8 mouse cellular contexts compared by ENCODE assay signal in genomic region chr7:24298973-24299708, GRCm38 (mm10). TPM values are rescaled to one million over a fixed set of nuclear protein-coding genes. Genes with fewer than 3 reads are reported as not detected.
DNase-seq lines count a peak whose midpoint lies in the region; ATAC-seq and TF ChIP-seq lines count a peak whose summit lies in the region.

No protein-coding gene starts in this region.

- H3K4me3 ChIP-seq in embryonic facial prominence, embryonic 13.5 days = peak overlapping the region; percentile 70
- peak overlapping the region; percentile 61 for H3K4me3 ChIP-seq in limb, embryonic 11.5 days (ENCODE audit: low read depth, low read length)
- H3K4me3 ChIP-seq in midbrain, embryonic 13.5 days (replicated peaks) = peak overlapping the region; percentile 73
- peak overlapping the region; percentile 98 for H3K4me3 ChIP-seq in small intestine, adult 2 months (ENCODE audit: low read depth, low read length)

- peak; percentile 88 for ATAC-seq in embryonic facial prominence, embryonic 13.5 days (ENCODE audit: insufficient number of reproducible peaks, insufficient read depth, low FRiP score, low TSS enrichment, low read depth)
- ATAC-seq in limb, embryonic 11.5 days (ENCODE audit: insufficient number of reproducible peaks, low FRiP score, low TSS enrichment, low read depth) = peak; percentile 86
- ATAC-seq in midbrain, embryonic 13.5 days = peak; percentile 88

- peak; percentile 87 for DNase-seq in 416B (ENCODE audit: low read depth)
- peak; percentile 27 to 50 for DNase-seq in adrenal gland, postnatal 4 days (ENCODE audit: low spot score in 2 of 2)
- peak; percentile 74 to 83 for DNase-seq in heart, adult 18-20 months
- DNase-seq in kidney, adult 18-20 months = peak; percentile 78
- DNase-seq in limb, embryonic 11.5 days (ENCODE audit: low spot score) = peak; percentile 91

- no peak for TF ChIP-seq POLR2A in small intestine, adult 2 months (IDR thresholded peaks at IDR 0.05; ENCODE audit: low read depth, low read length)

- WGBS in embryonic facial prominence, embryonic 13.5 days = under 1% methylated on average over 47 of the region's 47 CpGs
- WGBS in limb, embryonic 11.5 days = under 1% methylated on average over 46 of the region's 47 CpGs
- WGBS in midbrain, embryonic 13.5 days = under 1% methylated on average over 46 of the region's 47 CpGs
- under 1% methylated on average over 43 of the region's 47 CpGs for WGBS in small intestine, adult 2 months

- peaks cover 11% of the 10 kb centered on the region for H3K4me1 ChIP-seq in embryonic facial prominence, embryonic 13.5 days
- no peaks in the 10 kb centered on the region for H3K4me1 ChIP-seq in limb, embryonic 11.5 days (ENCODE audit: control insufficient read depth, insufficient read depth, low read length)
- H3K4me1 ChIP-seq in midbrain, embryonic 13.5 days (replicated peaks) = peaks cover 27% of the 10 kb centered on the region
- H3K4me1 ChIP-seq in small intestine, adult 2 months (ENCODE audit: control insufficient read depth, insufficient read depth, insufficient read length, low read length) = peaks cover 4% of the 10 kb centered on the region; the same call in 1 of the 2 replicates

- H3K9ac ChIP-seq in embryonic facial prominence, embryonic 13.5 days = peak overlapping the region; percentile 85
- H3K9ac ChIP-seq in limb, embryonic 11.5 days (ENCODE audit: low read length) = peak overlapping the region; percentile 80
- H3K9ac ChIP-seq in midbrain, embryonic 13.5 days (replicated peaks) = peak overlapping the region; percentile 88

- peak overlapping the region; percentile 88 for H3K4me2 ChIP-seq in embryonic facial prominence, embryonic 13.5 days
- H3K4me2 ChIP-seq in limb, embryonic 11.5 days (ENCODE audit: low read depth, severe bottlenecking) = peak overlapping the region; percentile 84
- H3K4me2 ChIP-seq in midbrain, embryonic 13.5 days (replicated peaks) = peak overlapping the region; percentile 72

- H3K27ac ChIP-seq in embryonic facial prominence, embryonic 13.5 days = peak overlapping the region; percentile 98
- peak overlapping the region; percentile 91 for H3K27ac ChIP-seq in limb, embryonic 11.5 days (replicated peaks; ENCODE audit: low read depth, low read length)
- peak overlapping the region; percentile 94 for H3K27ac ChIP-seq in midbrain, embryonic 13.5 days
- no peak overlapping the region for H3K27ac ChIP-seq in small intestine, adult 2 months (ENCODE audit: insufficient read depth, low read depth, low read length)

- H3K27me3 ChIP-seq in embryonic facial prominence, embryonic 13.5 days = no peaks in the 10 kb centered on the region
- no peaks in the 10 kb centered on the region for H3K27me3 ChIP-seq in limb, embryonic 11.5 days (ENCODE audit: control insufficient read depth, insufficient read depth, low read length)
- H3K27me3 ChIP-seq in midbrain, embryonic 13.5 days = no peaks in the 10 kb centered on the region
- H3K27me3 ChIP-seq in small intestine, adult 2 months (ENCODE audit: control insufficient read depth, insufficient read depth, low read length) = no peaks in the 10 kb centered on the region

- peak; percentile 40; the same call in 1 of the 2 replicates for TF ChIP-seq CTCF in small intestine, adult 2 months (IDR thresholded peaks at IDR 0.05; ENCODE audit: extremely low read depth, insufficient read length, insufficient replicate concordance, low read depth, low read length)

- no peaks in the 10 kb centered on the region for H3K9me3 ChIP-seq in embryonic facial prominence, embryonic 13.5 days
- H3K9me3 ChIP-seq in limb, embryonic 11.5 days (ENCODE audit: control insufficient read depth, low read length) = peaks cover 3% of the 10 kb centered on the region; the same call in 1 of the 2 replicates
- H3K9me3 ChIP-seq in midbrain, embryonic 13.5 days = no peaks in the 10 kb centered on the region

- peaks cover 57% of the 10 kb centered on the region for H3K36me3 ChIP-seq in embryonic facial prominence, embryonic 13.5 days
- peaks cover 7% of the 10 kb centered on the region; the same call in 1 of the 2 replicates for H3K36me3 ChIP-seq in limb, embryonic 11.5 days (ENCODE audit: control insufficient read depth, insufficient read depth, low read length)
- H3K36me3 ChIP-seq in midbrain, embryonic 13.5 days = peaks cover 56% of the 10 kb centered on the region
- H3K36me3 ChIP-seq in small intestine, adult 2 months (ENCODE audit: control insufficient read depth, insufficient read depth, low read length) = peaks cover 5% of the 10 kb centered on the region

RNA-seq across cellular contexts. Expression of gene Zfp61, which starts 1.9 kb away (rescaled TPM):
- total RNA-seq in adrenal gland, postnatal 4 days (2021) = 10 to 100 TPM; 18.3 to 19.5 TPM
- polyA plus RNA-seq in embryonic facial prominence, embryonic 13.5 days (2015; fragmentation: Nextera tagmentation; extraction: Ambion mirVana) = 53.8 and 58.5 TPM in 2 replicates
- total RNA-seq in heart, adult 18-20 months (2021) = 1 to 10 TPM; 2.2 to 2.6 TPM
- polyA plus RNA-seq in limb, embryonic 11.5 days (2014; fragmentation: Nextera tagmentation; extraction: Ambion mirVana) = 50.1 and 51.2 TPM in 2 replicates
- polyA plus RNA-seq in midbrain, embryonic 13.5 days (2015; fragmentation: Nextera tagmentation; extraction: Ambion mirVana) = 41.2 and 49.4 TPM in 2 replicates
- polyA plus RNA-seq in small intestine, adult 2 months (2012; rRNA removed) = 1.1 and 1.5 TPM in 2 replicates

RNA-seq across cellular contexts. Expression of gene Zfp94, which starts 17.3 kb away (rescaled TPM):
- total RNA-seq in adrenal gland, postnatal 4 days (2021) = 1 to 10 TPM; 5.8 to 7.0 TPM
- 14.3 and 18.8 TPM in 2 replicates for polyA plus RNA-seq in embryonic facial prominence, embryonic 13.5 days (2015; fragmentation: Nextera tagmentation; extraction: Ambion mirVana)
- 1 to 10 TPM; 2.5 TPM for total RNA-seq in heart, adult 18-20 months (2021)
- polyA plus RNA-seq in limb, embryonic 11.5 days (2014; fragmentation: Nextera tagmentation; extraction: Ambion mirVana) = 13.2 and 14.2 TPM in 2 replicates
- 19.4 and 22.0 TPM in 2 replicates for polyA plus RNA-seq in midbrain, embryonic 13.5 days (2015; fragmentation: Nextera tagmentation; extraction: Ambion mirVana)
- 0.84 and 1.5 TPM in 2 replicates for polyA plus RNA-seq in small intestine, adult 2 months (2012; rRNA removed)

RNA-seq across cellular contexts. Expression of gene Zfp93, which starts 28.9 kb away (rescaled TPM):
- 1 to 10 TPM; 6.0 to 6.6 TPM for total RNA-seq in adrenal gland, postnatal 4 days (2021)
- 10.7 and 10.8 TPM in 2 replicates for polyA plus RNA-seq in embryonic facial prominence, embryonic 13.5 days (2015; fragmentation: Nextera tagmentation; extraction: Ambion mirVana)
- total RNA-seq in heart, adult 18-20 months (2021) = 1 to 10 TPM; 3.1 to 3.6 TPM
- polyA plus RNA-seq in limb, embryonic 11.5 days (2014; fragmentation: Nextera tagmentation; extraction: Ambion mirVana) = 10.4 and 10.6 TPM in 2 replicates
- 7.7 and 7.8 TPM in 2 replicates for polyA plus RNA-seq in midbrain, embryonic 13.5 days (2015; fragmentation: Nextera tagmentation; extraction: Ambion mirVana)
- polyA plus RNA-seq in small intestine, adult 2 months (2012; rRNA removed) = 0.37 and 0.55 TPM in 2 replicates

RNA-seq across cellular contexts. Expression of gene Tescl, which starts 34.6 kb away (rescaled TPM):
- under 1 TPM; 0.36 to 0.37 TPM for total RNA-seq in adrenal gland, postnatal 4 days (2021)
- 0.25 TPM in 1 of 2 replicates, not detected in the other for polyA plus RNA-seq in embryonic facial prominence, embryonic 13.5 days (2015; fragmentation: Nextera tagmentation; extraction: Ambion mirVana)
- total RNA-seq in heart, adult 18-20 months (2021) = under 1 TPM in 1 of 2 experiments, not detected in 1; 0.32 TPM
- not detected in 2 replicates for polyA plus RNA-seq in limb, embryonic 11.5 days (2014; fragmentation: Nextera tagmentation; extraction: Ambion mirVana)
- 0.40 TPM in 1 of 2 replicates, not detected in the other for polyA plus RNA-seq in midbrain, embryonic 13.5 days (2015; fragmentation: Nextera tagmentation; extraction: Ambion mirVana)
- 0.15 TPM in 1 of 2 replicates, not detected in the other for polyA plus RNA-seq in small intestine, adult 2 months (2012; rRNA removed)

RNA-seq across cellular contexts. Expression of gene Zfp108, which starts 44.5 kb away (rescaled TPM):
- total RNA-seq in adrenal gland, postnatal 4 days (2021) = 1 to 10 TPM; 3.9 to 4.2 TPM
- polyA plus RNA-seq in embryonic facial prominence, embryonic 13.5 days (2015; fragmentation: Nextera tagmentation; extraction: Ambion mirVana) = 5.3 and 6.5 TPM in 2 replicates
- total RNA-seq in heart, adult 18-20 months (2021) = 1 to 10 TPM; 1.0 to 1.2 TPM
- 3.1 and 3.8 TPM in 2 replicates for polyA plus RNA-seq in limb, embryonic 11.5 days (2014; fragmentation: Nextera tagmentation; extraction: Ambion mirVana)
- polyA plus RNA-seq in midbrain, embryonic 13.5 days (2015; fragmentation: Nextera tagmentation; extraction: Ambion mirVana) = 4.6 and 5.1 TPM in 2 replicates
- 0.13 and 0.18 TPM in 2 replicates for polyA plus RNA-seq in small intestine, adult 2 months (2012; rRNA removed)

Comparison
In these comparisons a context has a peak if more than half of its experiments do, and no peak if none do; other contexts are left out.
1. DNase-seq: peak in every context shown above with its lines; median percentile 91 in limb, embryonic 11.5 days; 87 in 416B; 78 in heart, adult 18-20 months; 78 in kidney, adult 18-20 months; 38 in adrenal gland, postnatal 4 days.
2. RNA of gene Zfp61, which starts 1.9 kb away (polyA plus RNA-seq): 53.8 to 58.5 TPM in embryonic facial prominence, embryonic 13.5 days, 50.1 to 51.2 TPM in limb, embryonic 11.5 days and 41.2 to 49.4 TPM in midbrain, embryonic 13.5 days; 1.1 to 1.5 TPM in small intestine, adult 2 months; every median in the first group is over 10 times any median in the second.
3. Peak in every context shown above with its lines, with median percentiles within 50 percentile points of each other: ATAC-seq, H3K4me2 ChIP-seq, H3K4me3 ChIP-seq and H3K9ac ChIP-seq.